Mouse (Mus musculus): ENCODE measurements at regions not wholly inside any gene's neighbourhood (a gene's known extent, or its start where the extent isn't known, plus 50 kb on each side); places are given as distances from the start of the nearest gene placed in this dataset.

GRCm38 (mm10) chr3:136611682-136612081 is 58.2 kb upstream of the Ppp3ca start:
- no peak for DNase-seq (ENCODE audit: low spot score)

- DNase-seq (ENCODE audit: low spot score), result no peak
Observed at GRCm38 (mm10) chr3:136610556-136610924, 59.4 kb upstream of the Ppp3ca start.

- peak; percentile 7 for DNase-seq (ENCODE audit: low spot score)
Observed at GRCm38 (mm10) chr3:136609855-136610555, 59.9 kb upstream of the Ppp3ca start.

- DNase-seq (ENCODE audit: low spot score), result no peak
Observed at GRCm38 (mm10) chr3:136601706-136602105, 68.2 kb upstream of the Ppp3ca start.

GRCm38 (mm10) chr3:136583937-136584336 is 86.0 kb upstream of the Ppp3ca start:
- peak; percentile 36 for DNase-seq (ENCODE audit: low spot score)

GRCm38 (mm10) chr3:136578016-136578415 is 91.9 kb upstream of the Ppp3ca start:
- no peak for DNase-seq (ENCODE audit: low spot score)

GRCm38 (mm10) chr3:136570517-136570916 is 99.4 kb upstream of the Ppp3ca start:
- peak; percentile 57 for DNase-seq (ENCODE audit: low spot score)

GRCm38 (mm10) chr3:136556488-136556887 is 113.4 kb upstream of the Ppp3ca start:
- DNase-seq (ENCODE audit: low spot score), result no peak

GRCm38 (mm10) chr3:136549471-136549870 is 120.5 kb upstream of the Ppp3ca start:
- no peak for DNase-seq (ENCODE audit: low spot score)

GRCm38 (mm10) chr3:136531604-136532003 is 138.3 kb upstream of the Ppp3ca start:
- DNase-seq (ENCODE audit: low spot score), result no peak

- no peak for DNase-seq (ENCODE audit: low spot score)
Observed at GRCm38 (mm10) chr3:136508575-136508974, 161.3 kb upstream of the Ppp3ca start.

GRCm38 (mm10) chr3:136507070-136507469 is 162.9 kb upstream of the Ppp3ca start:
- DNase-seq (ENCODE audit: low spot score), result no peak

- no peak for DNase-seq (ENCODE audit: low spot score)
Observed at GRCm38 (mm10) chr3:136494831-136495230, 169.0 kb upstream of the Bank1 start.

GRCm38 (mm10) chr3:136491683-136492082 is 165.8 kb upstream of the Bank1 start:
- no peak for DNase-seq (ENCODE audit: low spot score)

GRCm38 (mm10) chr3:136471693-136472092 is 145.8 kb upstream of the Bank1 start:
- no peak for DNase-seq (ENCODE audit: low spot score)

GRCm38 (mm10) chr3:136462747-136463146 is 136.9 kb upstream of the Bank1 start:
- no peak for DNase-seq (ENCODE audit: low spot score)

- DNase-seq (ENCODE audit: low spot score), result no peak
Observed at GRCm38 (mm10) chr3:136456471-136457117, 130.7 kb upstream of the Bank1 start.

GRCm38 (mm10) chr3:136455651-136456470 is 130.0 kb upstream of the Bank1 start:
- DNase-seq (ENCODE audit: low spot score), result no peak

GRCm38 (mm10) chr3:136454967-136455366 is 129.1 kb upstream of the Bank1 start:
- DNase-seq (ENCODE audit: low spot score), result no peak

GRCm38 (mm10) chr3:136450986-136451774 is 125.3 kb upstream of the Bank1 start:
- no peak for DNase-seq (ENCODE audit: low spot score)

GRCm38 (mm10) chr3:136450361-136450895 is 124.6 kb upstream of the Bank1 start:
- no peak for DNase-seq (ENCODE audit: low spot score)

- no peak for DNase-seq (ENCODE audit: low spot score)
Observed at GRCm38 (mm10) chr3:136449364-136449763, 123.5 kb upstream of the Bank1 start.
